Mouse (Mus musculus) limb, embryonic 13.5 days (tissue): ENCODE measurements at regions not wholly inside any gene's neighbourhood (a gene's known extent, or its start where the extent isn't known, plus 50 kb on each side); places are given as distances from the start of the nearest gene placed in this dataset.

Experiments used
- ATAC-seq: fragments of 200-750 bp; cut with Nextera tagmentation; 2 replicates; pipeline ENCODE4 v1.8.0; 2017; ENCODE audit warnings: low read depth, moderate number of reproducible peaks, moderate TSS enrichment; ENCODE audit not compliant: low FRiP score
- H3K27ac ChIP-seq: fragments of 300-500 bp; sonication (generic); 2 replicates; pipeline ENCODE4 v1.5.1; 2015; ENCODE audit warnings: inconsistent platforms, mild to moderate bottlenecking, moderate library complexity
- H3K27me3 ChIP-seq: fragments of 300-500 bp; sonication (generic); 2 replicates; pipeline ENCODE4 v1.6.1; 2015; ENCODE audit warnings: mild to moderate bottlenecking, inconsistent platforms
- H3K36me3 ChIP-seq: fragments of 300-500 bp; sonication (generic); 2 replicates; pipeline ENCODE4 v1.6.1; 2015; ENCODE audit warnings: inconsistent platforms, mild to moderate bottlenecking, moderate library complexity
- H3K4me1 ChIP-seq: fragments of 300-500 bp; sonication (generic); 2 replicates; pipeline ENCODE4 v1.6.1; 2015; ENCODE audit warnings: inconsistent platforms
- H3K4me2 ChIP-seq: fragments of 300-500 bp; sonication (generic); replicated peaks from 2 replicates; pipeline ENCODE4 v1.6.1; 2015; ENCODE audit warnings: inconsistent platforms, mild to moderate bottlenecking, moderate library complexity
- H3K4me3 ChIP-seq: fragments of 300-500 bp; sonication (generic); 2 replicates; pipeline ENCODE4 v1.5.1; 2015; ENCODE audit warnings: moderate library complexity, mild to moderate bottlenecking, inconsistent platforms
- H3K9ac ChIP-seq: fragments of 300-500 bp; sonication (generic); 2 replicates; pipeline ENCODE4 v1.6.1; 2015; ENCODE audit warnings: mild to moderate bottlenecking, inconsistent platforms
- H3K9me3 ChIP-seq: fragments of 300-500 bp; sonication (generic); 2 replicates; pipeline ENCODE4 v1.6.1; 2016; ENCODE audit warnings: inconsistent platforms
- WGBS: fragments of 180-500 bp; shearing (Covaris S2); methylation state at CpG from one replicate; pipeline ENCODE4 v1.1.7; 2015; 5-methylcytosine and 5-hydroxymethylcytosine counted together

GRCm38 (mm10) chr4:106020338-106020737 is 230.7 kb downstream of the Gm12728 start:
- ATAC-seq: 0 out of 2 replicates have a peak, but pooled peaks have one; percentile 12
- H3K9me3 ChIP-seq: no peaks in the 10 kb centered on the region
- H3K4me1 ChIP-seq: peaks cover 28% of the 10 kb centered on the region
- 26% methylated on average over 4 of the region's 4 CpGs for WGBS
- no peak overlapping the region for H3K4me3 ChIP-seq
- no peaks in the 10 kb centered on the region for H3K36me3 ChIP-seq
- no peaks in the 10 kb centered on the region for H3K27me3 ChIP-seq
- H3K9ac ChIP-seq: no peak overlapping the region
- H3K4me2 ChIP-seq: no peak overlapping the region
- H3K27ac ChIP-seq: no peak overlapping the region

- Histone ChIP-seq H3K4me2 (no peak overlapping the region), H3K4me3 (no peak overlapping the region), H3K9me3 (no peaks in the 10 kb centered on the region), H3K36me3 (no peaks in the 10 kb centered on the region), H3K9ac (no peak overlapping the region), H3K4me1 (peaks cover 54% of the 10 kb centered on the region), H3K27ac (no peak overlapping the region), H3K27me3 (no peaks in the 10 kb centered on the region)
- no peak for ATAC-seq
- WGBS: 76% methylated on average over 1 of the region's 1 CpGs
Observed at GRCm38 (mm10) chr4:106024591-106024990, 234.9 kb downstream of the Gm12728 start.

DNA sequence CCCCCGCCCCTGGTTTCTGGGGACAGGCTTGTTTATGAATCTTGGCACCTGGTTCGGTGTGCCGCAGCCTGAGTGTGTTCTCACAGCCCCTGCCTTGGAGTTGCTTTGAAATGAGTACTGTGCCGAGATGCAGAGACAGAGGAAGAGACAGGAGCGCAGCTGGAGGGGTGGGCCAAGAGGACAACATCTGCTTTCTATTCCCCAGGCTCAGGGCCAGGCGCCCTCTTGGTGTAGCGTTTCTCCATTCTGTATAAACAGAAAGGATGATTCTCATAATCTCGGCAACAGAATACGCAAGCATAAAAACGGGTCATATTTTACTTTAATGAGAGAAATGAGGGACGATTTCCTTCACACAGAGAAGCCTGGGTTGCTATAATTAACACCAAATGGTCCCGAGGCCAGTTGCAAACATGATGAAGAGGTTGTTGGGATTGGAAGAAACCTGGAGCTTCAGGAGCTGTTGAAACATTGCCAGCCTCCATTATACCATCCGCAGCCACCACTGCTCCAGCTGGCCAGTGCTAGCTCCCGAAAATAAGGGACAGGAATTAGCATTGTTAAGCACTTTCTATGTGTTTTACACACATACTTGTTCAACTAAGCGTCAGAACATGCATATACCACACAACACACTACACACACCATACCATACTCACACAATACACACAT is 236.4 kb downstream of the Gm12728 start:
- Histone ChIP-seq H3K27ac (peak overlapping the region; percentile 29; the same call in 1 of the 2 replicates), H3K4me2 (peak overlapping the region; percentile 44), H3K9ac (0 out of 2 replicates have a peak overlapping the region, but pooled peaks have one; percentile 40), H3K27me3 (no peaks in the 10 kb centered on the region), H3K9me3 (no peaks in the 10 kb centered on the region), H3K4me3 (no peak overlapping the region), H3K4me1 (peaks cover 43% of the 10 kb centered on the region), H3K36me3 (no peaks in the 10 kb centered on the region)
- ATAC-seq: peak; percentile 54; the same call in 1 of the 2 replicates
- 21% methylated on average over 15 of the region's 15 CpGs for WGBS

GRCm38 (mm10) chr4:106040376-106040775 is 250.7 kb downstream of the Gm12728 start:
- no peak overlapping the region for H3K4me3 ChIP-seq
- H3K36me3 ChIP-seq: no peaks in the 10 kb centered on the region
- H3K27ac ChIP-seq: no peak overlapping the region
- WGBS: 12% methylated on average over 7 of the region's 7 CpGs
- peaks cover 25% of the 10 kb centered on the region for H3K4me1 ChIP-seq
- no peak for ATAC-seq
- H3K4me2 ChIP-seq: no peak overlapping the region
- H3K9me3 ChIP-seq: no peaks in the 10 kb centered on the region
- no peak overlapping the region for H3K9ac ChIP-seq
- H3K27me3 ChIP-seq: no peaks in the 10 kb centered on the region

DNA sequence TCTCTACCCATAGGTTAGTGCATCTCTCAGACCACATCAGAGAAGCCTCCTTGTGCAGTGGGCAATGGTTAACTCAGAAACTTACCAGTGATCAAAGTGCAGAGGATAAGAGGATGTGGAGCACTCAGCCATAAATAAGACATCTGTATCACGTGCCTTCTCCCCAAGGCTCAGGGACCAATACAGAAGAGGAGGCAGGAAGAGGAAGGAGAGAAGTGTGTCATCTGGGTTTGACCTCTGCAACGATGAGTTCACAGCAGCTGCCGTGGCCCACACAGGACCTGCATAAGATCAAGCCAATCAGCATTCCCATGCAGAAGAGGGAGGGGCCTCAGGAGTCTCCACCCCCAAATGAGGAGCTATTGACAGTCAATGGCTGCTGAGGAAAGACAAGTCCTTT is 252.8 kb downstream of the Gm12728 start:
- no peaks in the 10 kb centered on the region for H3K9me3 ChIP-seq
- no peak overlapping the region for H3K9ac ChIP-seq
- H3K27ac ChIP-seq: no peak overlapping the region
- WGBS: 55% methylated on average over 3 of the region's 3 CpGs
- no peak overlapping the region for H3K4me3 ChIP-seq
- H3K4me1 ChIP-seq: peaks cover 28% of the 10 kb centered on the region
- ATAC-seq: no peak
- no peak overlapping the region for H3K4me2 ChIP-seq
- H3K36me3 ChIP-seq: no peaks in the 10 kb centered on the region
- H3K27me3 ChIP-seq: no peaks in the 10 kb centered on the region

DNA sequence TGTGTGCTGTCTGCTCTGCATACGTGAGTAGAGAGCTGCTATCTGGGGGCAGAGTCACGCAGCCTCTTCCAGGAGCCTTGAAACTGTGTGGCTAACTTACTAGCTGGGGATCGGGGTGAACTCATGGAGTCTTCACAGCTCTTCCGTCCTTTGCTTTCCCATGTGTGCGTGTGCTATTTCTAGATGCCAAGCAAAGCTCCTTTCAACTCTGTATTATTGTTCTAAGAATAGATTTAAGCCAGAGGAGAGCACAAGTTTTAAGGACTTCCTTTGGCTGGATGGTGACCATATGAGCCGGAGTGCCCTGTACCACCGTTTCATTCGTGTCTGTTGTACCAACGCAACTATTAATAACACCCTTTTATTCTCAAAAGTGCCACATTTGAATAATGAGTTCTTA is 254.0 kb downstream of the Gm12728 start:
- H3K27me3 ChIP-seq: no peaks in the 10 kb centered on the region
- no peaks in the 10 kb centered on the region for H3K36me3 ChIP-seq
- H3K4me1 ChIP-seq: peaks cover 21% of the 10 kb centered on the region
- no peak for ATAC-seq
- H3K9ac ChIP-seq: no peak overlapping the region
- H3K4me2 ChIP-seq: no peak overlapping the region
- H3K4me3 ChIP-seq: no peak overlapping the region
- WGBS: 87% methylated on average over 9 of the region's 9 CpGs
- no peaks in the 10 kb centered on the region for H3K9me3 ChIP-seq
- H3K27ac ChIP-seq: no peak overlapping the region

- H3K4me2 ChIP-seq: no peak overlapping the region
- no peaks in the 10 kb centered on the region for H3K27me3 ChIP-seq
- H3K4me3 ChIP-seq: no peak overlapping the region
- H3K9me3 ChIP-seq: no peaks in the 10 kb centered on the region
- H3K9ac ChIP-seq: no peak overlapping the region
- no peaks in the 10 kb centered on the region for H3K36me3 ChIP-seq
- 80% methylated on average over 8 of the region's 8 CpGs for WGBS
- peaks cover 15% of the 10 kb centered on the region for H3K4me1 ChIP-seq
- ATAC-seq: no peak
- no peak overlapping the region for H3K27ac ChIP-seq
Observed at GRCm38 (mm10) chr4:106048053-106048452, 258.4 kb downstream of the Gm12728 start.

- Histone ChIP-seq H3K9ac (no peak overlapping the region), H3K4me1 (peaks cover 22% of the 10 kb centered on the region), H3K36me3 (no peaks in the 10 kb centered on the region), H3K27me3 (no peaks in the 10 kb centered on the region), H3K9me3 (no peaks in the 10 kb centered on the region), H3K4me2 (no peak overlapping the region), H3K27ac (no peak overlapping the region), H3K4me3 (no peak overlapping the region)
- ATAC-seq: no peak
- WGBS: 86% methylated on average over 8 of the region's 8 CpGs
Observed at GRCm38 (mm10) chr4:106048797-106049196, 259.1 kb downstream of the Gm12728 start.

- 58% methylated on average over 3 of the region's 3 CpGs for WGBS
- H3K27ac ChIP-seq: no peak overlapping the region
- H3K4me2 ChIP-seq: no peak overlapping the region
- H3K9ac ChIP-seq: no peak overlapping the region
- ATAC-seq: no peak
- H3K4me1 ChIP-seq: peaks cover 22% of the 10 kb centered on the region
- no peak overlapping the region for H3K4me3 ChIP-seq
- H3K36me3 ChIP-seq: no peaks in the 10 kb centered on the region
- H3K9me3 ChIP-seq: no peaks in the 10 kb centered on the region
- H3K27me3 ChIP-seq: no peaks in the 10 kb centered on the region
Observed at GRCm38 (mm10) chr4:106049880-106050279, 260.2 kb downstream of the Gm12728 start.

DNA sequence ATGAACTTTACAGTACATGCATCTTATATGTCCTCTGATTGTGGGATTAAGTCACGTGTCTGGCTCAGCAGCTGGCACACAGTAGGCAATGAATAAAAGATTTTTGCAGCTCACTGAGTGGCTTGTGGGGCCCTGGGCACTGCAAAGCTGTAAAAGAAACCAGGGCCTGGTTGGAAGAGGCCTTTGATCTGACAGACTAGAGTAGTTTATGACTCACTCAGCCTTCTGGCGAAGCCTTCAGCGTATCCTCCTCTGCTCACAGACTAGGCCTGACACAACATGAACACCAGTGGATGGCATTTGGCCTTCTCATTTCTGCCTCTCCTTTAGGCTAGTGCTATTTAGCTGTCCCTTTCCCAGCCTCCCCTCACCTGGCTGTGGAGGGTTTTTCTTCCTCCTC is 260.6 kb downstream of the Gm12728 start:
- Histone ChIP-seq H3K4me2 (no peak overlapping the region), H3K27ac (no peak overlapping the region), H3K4me3 (no peak overlapping the region), H3K27me3 (no peaks in the 10 kb centered on the region), H3K9ac (no peak overlapping the region), H3K9me3 (no peaks in the 10 kb centered on the region), H3K4me1 (peaks cover 20% of the 10 kb centered on the region), H3K36me3 (no peaks in the 10 kb centered on the region)
- no peak for ATAC-seq
- WGBS: 30% methylated on average over 3 of the region's 3 CpGs

DNA sequence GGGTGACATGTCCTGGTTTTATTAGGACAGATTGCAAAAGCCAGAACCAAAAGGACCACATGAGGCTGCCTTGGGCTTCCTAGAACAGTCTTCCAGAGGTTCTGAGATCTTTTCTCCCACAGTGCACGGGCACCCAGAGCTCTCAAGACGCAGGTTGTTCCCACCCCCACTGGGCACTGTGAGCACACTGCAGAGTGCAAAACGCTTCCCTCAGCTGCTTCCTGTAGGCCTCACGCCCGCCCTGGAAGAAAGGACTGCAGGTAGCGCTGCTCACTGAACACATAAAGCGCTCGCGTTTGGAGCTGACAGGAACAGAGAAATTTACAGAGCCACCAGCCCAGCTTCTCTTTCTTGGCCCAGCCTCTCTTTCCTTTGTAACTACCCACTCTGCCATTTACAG is 262.5 kb upstream of the Usp24 start:
- Histone ChIP-seq H3K4me3 (no peak overlapping the region), H3K4me2 (no peak overlapping the region), H3K4me1 (peaks cover 16% of the 10 kb centered on the region), H3K27me3 (no peaks in the 10 kb centered on the region), H3K36me3 (no peaks in the 10 kb centered on the region), H3K27ac (no peak overlapping the region), H3K9ac (no peak overlapping the region), H3K9me3 (no peaks in the 10 kb centered on the region)
- WGBS: 25% methylated on average over 9 of the region's 9 CpGs
- ATAC-seq: no peak

- no peaks in the 10 kb centered on the region for H3K27me3 ChIP-seq
- no peak for ATAC-seq
- no peak overlapping the region for H3K27ac ChIP-seq
- H3K36me3 ChIP-seq: no peaks in the 10 kb centered on the region
- 76% methylated on average over 7 of the region's 7 CpGs for WGBS
- no peak overlapping the region for H3K9ac ChIP-seq
- no peak overlapping the region for H3K4me2 ChIP-seq
- H3K4me1 ChIP-seq: peaks cover 16% of the 10 kb centered on the region
- H3K9me3 ChIP-seq: no peaks in the 10 kb centered on the region
- H3K4me3 ChIP-seq: no peak overlapping the region
Observed at GRCm38 (mm10) chr4:106054324-106054723, 261.7 kb upstream of the Usp24 start.

DNA sequence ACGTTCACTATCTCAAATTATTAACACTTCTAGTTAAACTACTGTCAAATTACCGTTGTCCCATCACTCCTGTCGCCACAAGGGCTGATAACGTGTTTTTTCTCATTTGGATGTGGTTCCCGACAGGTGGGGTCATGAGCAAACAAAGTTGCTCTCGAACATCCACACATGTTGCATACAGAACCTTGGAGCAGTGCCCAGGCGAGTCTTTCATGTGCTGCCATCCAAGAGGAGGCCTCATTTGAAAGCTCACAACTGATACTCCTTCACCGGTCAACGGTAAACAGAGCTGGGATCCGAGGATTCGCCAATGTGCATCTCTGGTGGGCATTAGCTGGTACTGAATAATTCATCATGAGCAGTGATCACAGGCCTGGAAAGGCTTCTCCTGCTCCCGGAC is 253.4 kb upstream of the Usp24 start:
- ATAC-seq: no peak

More for the DNA sequence above, 253.4 kb upstream of the Usp24 start:
- Histone ChIP-seq H3K4me3 (no peak overlapping the region), H3K27ac (no peak overlapping the region), H3K4me1 (peaks cover 48% of the 10 kb centered on the region), H3K4me2 (no peak overlapping the region), H3K36me3 (no peaks in the 10 kb centered on the region), H3K27me3 (no peaks in the 10 kb centered on the region), H3K9ac (no peak overlapping the region), H3K9me3 (no peaks in the 10 kb centered on the region)
- WGBS: 76% methylated on average over 12 of the region's 12 CpGs
